Mouse (Mus musculus) forebrain, embryonic 16.5 days (tissue): Measurements from ENCODE around the gene Ssrp1. TPM values are rescaled to one million over a fixed set of nuclear protein-coding genes. Genes with fewer than 3 reads are reported as not detected.

Experiments used
- ATAC-seq: fragments of 200-750 bp; cut with Nextera tagmentation; 2 replicates; pipeline ENCODE4 v1.8.0; 2017; ENCODE audit warnings: mild to moderate bottlenecking, moderate library complexity
- H3K27ac ChIP-seq: fragments of 300-500 bp; sonication (generic); 2 replicates; pipeline ENCODE4 v1.5.1; 2014; ENCODE audit warnings: low read length, control low read depth
- H3K27me3 ChIP-seq: fragments of 300-500 bp; sonication (generic); replicated peaks from 2 replicates; pipeline ENCODE4 v1.6.1; 2014; ENCODE audit warnings: low read length; ENCODE audit not compliant: control insufficient read depth, insufficient read depth
- H3K36me3 ChIP-seq: fragments of 300-500 bp; sonication (generic); 2 replicates; pipeline ENCODE4 v1.6.1; 2014; ENCODE audit not compliant: control insufficient read depth, insufficient read depth
- H3K4me1 ChIP-seq: fragments of 300-500 bp; sonication (generic); replicated peaks from 2 replicates; pipeline ENCODE4 v1.6.1; 2014; ENCODE audit warnings: low read length; ENCODE audit not compliant: control insufficient read depth, insufficient read depth
- H3K4me2 ChIP-seq: fragments of 300-500 bp; sonication (generic); 2 replicates; pipeline ENCODE4 v1.6.1; 2014; ENCODE audit warnings: mild to moderate bottlenecking, low read length, control low read depth
- H3K4me3 ChIP-seq: fragments of 300-500 bp; sonication (generic); replicated peaks from 2 replicates; pipeline ENCODE4 v1.5.1; 2014; ENCODE audit warnings: mild to moderate bottlenecking, low read length, control low read depth
- H3K9ac ChIP-seq: fragments of 300-500 bp; sonication (generic); replicated peaks from 2 replicates; pipeline ENCODE4 v1.6.1; 2014; ENCODE audit warnings: low read depth, low read length, control low read depth
- H3K9me3 ChIP-seq: fragments of 300-500 bp; sonication (generic); 2 replicates; pipeline ENCODE4 v1.6.1; 2016; ENCODE audit warnings: low read length; ENCODE audit not compliant: control insufficient read depth
- WGBS: fragments of 180-500 bp; shearing (Covaris S2); extraction: QIAGEN DNeasy Blood & Tissue Kit; methylation state at CpG from one replicate; pipeline ENCODE4 v1.1.7; 2014; 5-methylcytosine and 5-hydroxymethylcytosine counted together
- polyA plus RNA-seq: library from polyadenylated mRNA; unstranded; fragments of >200 nt; fragmentation: Nextera tagmentation; extraction: Ambion mirVana; gene quantifications from 2 replicates; pipeline ENCODE4 v1.2.1, GENCODE M21; 2015

Gene Ssrp1
- polyA plus RNA-seq, 1 experiment from 2014 or later, result 228 TPM

DNA sequence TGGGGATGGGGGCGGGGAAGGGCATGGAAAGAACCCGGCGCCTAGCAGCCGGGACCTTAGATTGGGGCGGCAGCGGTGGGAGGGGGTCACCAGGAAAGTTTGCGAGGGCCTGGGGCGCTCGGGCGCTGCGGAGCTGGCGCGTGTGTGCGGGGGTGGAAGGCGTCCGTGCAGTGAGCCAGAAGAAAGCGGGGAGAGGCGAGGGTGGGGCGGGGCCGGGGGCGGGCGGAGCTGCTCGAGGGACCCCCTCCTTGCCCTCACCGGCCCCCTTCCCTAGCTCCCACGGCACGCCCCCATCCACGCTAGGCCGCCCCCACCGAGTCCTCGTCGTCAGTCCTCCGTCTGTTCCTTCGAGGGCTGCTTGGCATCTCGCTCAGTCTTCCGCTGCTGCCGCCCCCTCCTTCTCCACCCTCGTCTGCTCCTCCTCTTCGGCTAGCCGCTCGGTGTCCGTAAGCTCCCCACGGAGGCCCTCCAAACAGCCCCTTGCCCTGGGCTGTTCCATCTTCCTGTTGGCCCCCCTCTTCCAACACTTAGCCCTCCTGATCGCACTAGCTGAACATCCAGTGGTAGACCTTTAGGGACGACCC lies 11.2 kb downstream of the Ssrp1 start:
- no peaks in the 10 kb centered on the region for H3K27me3 ChIP-seq
- H3K4me1 ChIP-seq, result peaks cover 36% of the 10 kb centered on the region
- H3K36me3 ChIP-seq, result peaks cover 34% of the 10 kb centered on the region
- H3K27ac ChIP-seq, result peak overlapping the region; percentile 86
- H3K4me3 ChIP-seq, result peak overlapping the region; percentile 81
- H3K9ac ChIP-seq, result peak overlapping the region; percentile 78
- WGBS, result under 1% methylated on average over 32 of the region's 44 CpGs
- H3K4me2 ChIP-seq, result peak overlapping the region; percentile 76
- H3K9me3 ChIP-seq, result no peaks in the 10 kb centered on the region
- ATAC-seq, result peak; percentile 70

- WGBS, result 63% methylated on average over 4 of the region's 4 CpGs
- ATAC-seq, result no peak
- no peaks in the 10 kb centered on the region for H3K9me3 ChIP-seq
- peaks cover 26% of the 10 kb centered on the region for H3K36me3 ChIP-seq
- H3K27ac ChIP-seq, result no peak overlapping the region
- H3K4me3 ChIP-seq, result no peak overlapping the region
- no peaks in the 10 kb centered on the region for H3K27me3 ChIP-seq
- H3K4me1 ChIP-seq, result peaks cover 36% of the 10 kb centered on the region
- H3K4me2 ChIP-seq, result peak overlapping the region; percentile 23
- H3K9ac ChIP-seq, result no peak overlapping the region
These were observed 12.2 kb downstream of the Ssrp1 start for GRCm38 (mm10) chr2:85049277-85049676.

DNA sequence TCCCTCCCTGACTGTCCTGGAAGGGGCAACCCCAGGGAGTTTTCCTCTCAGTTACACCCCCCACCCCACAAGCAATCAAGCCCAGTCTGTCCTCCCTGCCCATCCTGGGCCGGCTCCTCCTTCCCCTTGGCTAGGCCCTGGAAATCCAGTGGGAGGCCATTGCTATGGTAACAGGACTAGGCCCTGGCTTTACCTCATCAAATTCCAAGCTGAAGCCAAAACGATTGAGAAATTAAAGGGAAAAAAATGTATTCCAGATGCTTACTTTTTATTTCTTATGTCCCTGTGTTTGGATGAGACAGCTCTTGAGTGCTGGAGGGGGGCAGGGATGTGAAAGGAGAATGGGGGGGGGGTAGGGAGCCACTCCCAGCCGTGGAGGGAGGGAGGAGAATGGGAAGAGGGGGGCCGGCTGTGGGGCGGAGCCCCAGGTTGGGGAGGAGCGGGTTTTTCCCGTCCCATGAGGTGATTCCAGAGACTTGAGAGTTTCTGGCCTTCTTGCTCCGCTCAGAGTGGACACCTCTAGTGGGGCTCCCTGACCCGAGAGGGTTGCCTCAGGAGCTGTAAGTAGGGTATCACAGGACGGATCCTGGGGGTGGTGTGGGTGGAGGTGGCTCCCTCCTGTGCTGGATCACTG lies 13.1 kb downstream of the Ssrp1 start:
- H3K9me3 ChIP-seq, result no peaks in the 10 kb centered on the region
- WGBS, result 14% methylated on average over 10 of the region's 10 CpGs
- no peaks in the 10 kb centered on the region for H3K27me3 ChIP-seq
- H3K27ac ChIP-seq, result peak overlapping the region; percentile 23; the same call in 1 of the 2 replicates
- H3K4me1 ChIP-seq, result peaks cover 36% of the 10 kb centered on the region
- peak overlapping the region; percentile 25 for H3K4me3 ChIP-seq
- peak overlapping the region; percentile 37 for H3K9ac ChIP-seq
- peak overlapping the region; percentile 45 for H3K4me2 ChIP-seq
- 0 out of 2 replicates have a peak, but pooled peaks have one; percentile 11 for ATAC-seq
- H3K36me3 ChIP-seq, result peaks cover 23% of the 10 kb centered on the region

- Histone ChIP-seq H3K4me2 (peak overlapping the region; percentile 45), H3K9me3 (no peaks in the 10 kb centered on the region), H3K27me3 (no peaks in the 10 kb centered on the region), H3K4me3 (peak overlapping the region; percentile 25), H3K27ac (peak overlapping the region; percentile 37; the same call in 1 of the 2 replicates), H3K36me3 (peaks cover 21% of the 10 kb centered on the region), H3K4me1 (peaks cover 36% of the 10 kb centered on the region), H3K9ac (peak overlapping the region; percentile 37)
- WGBS, result 48% methylated on average over 9 of the region's 9 CpGs
- no peak for ATAC-seq
These were observed 13.7 kb downstream of the Ssrp1 start for GRCm38 (mm10) chr2:85050746-85051145.

DNA sequence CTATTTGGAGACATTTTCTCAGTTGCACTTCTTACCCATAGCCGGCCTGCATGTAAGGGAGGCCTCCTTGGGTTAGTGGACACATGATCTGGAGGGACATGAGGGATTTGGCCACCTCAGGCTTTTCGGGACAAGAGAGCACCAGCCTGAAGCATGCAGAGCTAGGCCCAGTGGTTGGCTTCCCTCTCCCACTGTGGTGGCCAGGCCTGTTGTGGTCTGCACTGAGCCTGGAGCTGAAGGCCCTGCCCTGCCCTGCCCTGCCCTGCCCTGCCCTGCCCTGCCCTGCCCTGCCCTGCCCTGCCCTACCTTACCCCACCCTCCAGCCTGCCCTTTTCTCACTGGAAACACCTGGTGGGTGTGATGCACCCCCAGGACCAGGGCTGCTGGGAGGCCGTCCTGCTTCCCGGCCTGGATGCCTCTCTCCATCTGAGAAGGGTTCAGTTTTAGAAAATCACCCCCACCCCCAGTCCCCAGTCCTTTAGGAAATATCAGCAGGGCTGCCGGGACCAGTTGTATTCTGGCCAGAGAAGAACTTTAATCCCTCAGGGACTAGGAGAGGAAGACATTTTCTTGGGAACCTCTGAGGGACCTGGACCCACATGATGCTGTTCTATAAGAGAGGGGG lies 16.3 kb downstream of the Ssrp1 start:
- Histone ChIP-seq H3K27ac (no peak overlapping the region), H3K4me1 (peaks cover 28% of the 10 kb centered on the region), H3K4me3 (no peak overlapping the region), H3K36me3 (peaks cover 9% of the 10 kb centered on the region), H3K4me2 (no peak overlapping the region), H3K9me3 (no peaks in the 10 kb centered on the region), H3K27me3 (no peaks in the 10 kb centered on the region), H3K9ac (no peak overlapping the region)
- WGBS, result 88% methylated on average over 5 of the region's 5 CpGs
- ATAC-seq, result no peak

- no peak for ATAC-seq
- Histone ChIP-seq H3K27ac (no peak overlapping the region), H3K27me3 (no peaks in the 10 kb centered on the region), H3K4me1 (peaks cover 10% of the 10 kb centered on the region), H3K36me3 (peaks cover 21% of the 10 kb centered on the region), H3K4me3 (no peak overlapping the region), H3K4me2 (no peak overlapping the region), H3K9me3 (no peaks in the 10 kb centered on the region), H3K9ac (no peak overlapping the region)
- WGBS, result 84% methylated on average over 5 of the region's 5 CpGs
These were observed 19.7 kb downstream of the Ssrp1 start for GRCm38 (mm10) chr2:85056711-85057110.

- H3K36me3 ChIP-seq, result peaks cover 27% of the 10 kb centered on the region
- no peak for ATAC-seq
- no peak overlapping the region for H3K4me2 ChIP-seq
- 93% methylated on average over 6 of the region's 6 CpGs for WGBS
- H3K4me3 ChIP-seq, result no peak overlapping the region
- no peak overlapping the region for H3K27ac ChIP-seq
- peaks cover 7% of the 10 kb centered on the region for H3K4me1 ChIP-seq
- H3K9me3 ChIP-seq, result no peaks in the 10 kb centered on the region
- H3K27me3 ChIP-seq, result no peaks in the 10 kb centered on the region
- H3K9ac ChIP-seq, result no peak overlapping the region
These were observed 22.6 kb downstream of the Ssrp1 start for GRCm38 (mm10) chr2:85059677-85060076.

- peaks cover 24% of the 10 kb centered on the region for H3K36me3 ChIP-seq
These were observed 23.6 kb downstream of the Ssrp1 start for GRCm38 (mm10) chr2:85060591-85061060.

DNA sequence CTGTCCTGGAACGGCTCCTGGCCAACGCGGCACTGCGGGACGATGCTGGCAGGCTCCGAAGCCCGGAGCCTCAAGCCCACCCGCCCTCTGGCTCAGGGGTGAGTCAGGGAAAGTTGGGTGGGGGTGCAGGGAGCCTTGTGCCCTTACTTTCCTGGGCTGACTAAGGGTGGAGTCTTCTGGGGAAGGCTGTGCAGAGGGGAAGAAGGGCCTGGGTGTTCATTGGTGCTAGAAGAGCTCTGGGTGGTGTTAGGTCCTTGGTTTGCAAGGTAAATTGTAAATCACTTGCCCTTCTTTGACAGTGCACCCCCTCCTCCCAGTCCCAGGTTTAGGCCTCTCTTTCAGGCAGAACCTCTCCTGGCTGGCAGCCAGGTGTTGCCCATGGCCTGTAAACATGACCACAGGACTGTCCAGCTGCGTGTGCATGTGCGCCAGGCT lies 24.1 kb downstream of the Ssrp1 start:
- Histone ChIP-seq H3K36me3 (peaks cover 24% of the 10 kb centered on the region), H3K9ac (no peak overlapping the region)
- peak; percentile 39 for ATAC-seq

More at GRCm38 (mm10) chr2:85060591-85061060, 23.6 kb downstream of the Ssrp1 start:
- H3K4me1 ChIP-seq, result peaks cover 7% of the 10 kb centered on the region
- H3K27ac ChIP-seq, result no peak overlapping the region
- no peaks in the 10 kb centered on the region for H3K9me3 ChIP-seq
- H3K9ac ChIP-seq, result no peak overlapping the region
- H3K4me3 ChIP-seq, result no peak overlapping the region
- no peak overlapping the region for H3K4me2 ChIP-seq
- 12% methylated on average over 11 of the region's 11 CpGs for WGBS
- no peaks in the 10 kb centered on the region for H3K27me3 ChIP-seq
- ATAC-seq, result peak; percentile 41; the same call in 1 of the 2 replicates

More for the DNA sequence above, 24.1 kb downstream of the Ssrp1 start:
- Histone ChIP-seq H3K27me3 (no peaks in the 10 kb centered on the region), H3K4me3 (no peak overlapping the region), H3K27ac (no peak overlapping the region), H3K9me3 (no peaks in the 10 kb centered on the region), H3K4me1 (peaks cover 7% of the 10 kb centered on the region), H3K4me2 (no peak overlapping the region)
- WGBS, result 31% methylated on average over 10 of the region's 10 CpGs
